Mouse (Mus musculus) macrophage (primary cell): ENCODE measurements around the gene Depdc7. TPM values are rescaled to one million over a fixed set of nuclear protein-coding genes. Genes with fewer than 3 reads are reported as not detected.

Source experiments
- H3K27ac ChIP-seq: fragments of 350-480 bp; formaldehyde crosslinking; 2 replicates; pipeline ENCODE4 v1.9.0; 2021
- H3K36me3 ChIP-seq: fragments of 350-480 bp; formaldehyde crosslinking; 2 replicates; pipeline ENCODE4 v1.9.0; 2021; ENCODE audit errors: inconsistent target
- H3K4me3 ChIP-seq: fragments of 350-480 bp; formaldehyde crosslinking; 2 replicates; pipeline ENCODE4 v1.9.0; 2021; ENCODE audit errors: inconsistent target
- H3K79me2 ChIP-seq: fragments of 350-480 bp; formaldehyde crosslinking; 2 replicates; pipeline ENCODE4 v1.9.0; 2021; ENCODE audit errors: inconsistent target
- WGBS: methylation state at CpG from one replicate; pipeline ENCODE4 v1.1.7; 2026; ENCODE audit warnings: inconsistent platforms; ENCODE audit not compliant: missing documents; 5-methylcytosine and 5-hydroxymethylcytosine counted together
- polyA plus RNA-seq: library from polyadenylated mRNA; stranded (reverse); fragments of 250-400 nt; gene quantifications from 3 replicates; pipeline ENCODE4 v1.2.4, GENCODE M21; 2018; ENCODE audit warnings: inconsistent platforms

The Depdc7 gene
- polyA plus RNA-seq, 1 experiment from 2014 or later = 10.3 TPM

GRCm38 (mm10) chr2:104736241-104736640 lies 6.4 kb downstream of the Depdc7 start:
- H3K36me3 ChIP-seq = no peaks in the 10 kb centered on the region
- H3K4me3 ChIP-seq = no peak overlapping the region
- H3K79me2 ChIP-seq = peaks cover 51% of the 10 kb centered on the region; the same call in 1 of the 2 replicates
- WGBS = 84% methylated on average over 7 of the region's 7 CpGs
- no peak overlapping the region for H3K27ac ChIP-seq

- peaks cover 40% of the 10 kb centered on the region; the same call in 1 of the 2 replicates for H3K79me2 ChIP-seq
- WGBS = 69% methylated on average over 5 of the region's 7 CpGs
- H3K27ac ChIP-seq = peak overlapping the region; percentile 78
- no peaks in the 10 kb centered on the region for H3K36me3 ChIP-seq
- H3K4me3 ChIP-seq = no peak overlapping the region; the same call in 1 of the 2 replicates
These were observed 10.0 kb downstream of the Depdc7 start for GRCm38 (mm10) chr2:104732562-104733256.

- WGBS = 5% methylated on average over 9 of the region's 9 CpGs
- Histone ChIP-seq H3K4me3 (peak overlapping the region; percentile 23), H3K27ac (peak overlapping the region; percentile 78), H3K36me3 (no peaks in the 10 kb centered on the region), H3K79me2 (peaks cover 33% of the 10 kb centered on the region; the same call in 1 of the 2 replicates)
These were observed 10.6 kb downstream of the Depdc7 start for GRCm38 (mm10) chr2:104732033-104732444.

- Histone ChIP-seq H3K4me3 (no peak overlapping the region), H3K27ac (no peak overlapping the region), H3K36me3 (no peaks in the 10 kb centered on the region), H3K79me2 (peaks cover 5% of the 10 kb centered on the region; the same call in 1 of the 2 replicates)
- 100% methylated on average over 1 of the region's 1 CpGs for WGBS
These were observed 15.3 kb downstream of the Depdc7 start for GRCm38 (mm10) chr2:104727369-104727768.

- H3K27ac ChIP-seq = no peak overlapping the region
- H3K79me2 ChIP-seq = no peaks in the 10 kb centered on the region
- H3K4me3 ChIP-seq = no peak overlapping the region
- 93% methylated on average over 3 of the region's 3 CpGs for WGBS
- H3K36me3 ChIP-seq = no peaks in the 10 kb centered on the region
These were observed 20.7 kb downstream of the Depdc7 start for GRCm38 (mm10) chr2:104722021-104722420.

- Histone ChIP-seq H3K4me3 (no peak overlapping the region), H3K27ac (no peak overlapping the region), H3K36me3 (no peaks in the 10 kb centered on the region), H3K79me2 (no peaks in the 10 kb centered on the region)
- WGBS = 39% methylated on average over 4 of the region's 4 CpGs
These were observed 24.9 kb downstream of the Depdc7 start for GRCm38 (mm10) chr2:104717827-104718226.

- H3K79me2 ChIP-seq = no peaks in the 10 kb centered on the region
- WGBS = 46% methylated on average over 2 of the region's 2 CpGs
- H3K36me3 ChIP-seq = no peaks in the 10 kb centered on the region
- H3K4me3 ChIP-seq = no peak overlapping the region
- no peak overlapping the region for H3K27ac ChIP-seq
These were observed 25.4 kb downstream of the Depdc7 start for GRCm38 (mm10) chr2:104717231-104717735.

GRCm38 (mm10) chr2:104716279-104716678 lies 26.4 kb downstream of the Depdc7 start, which contains the start of gene Pin1rt1:
Gene Pin1rt1, minus strand, starts transcription at chr2:104716379.
- Histone ChIP-seq H3K36me3 (no peaks in the 10 kb centered on the region), H3K27ac (no peak within 1 kb of the TSS), H3K4me3 (no peak within 1 kb of the TSS), H3K79me2 (peaks cover 3% of the 10 kb centered on the region; the same call in 1 of the 2 replicates)
- 95% methylated on average over 4 of the region's 4 CpGs for WGBS

- 94% methylated on average over 15 of the region's 15 CpGs for WGBS
- Histone ChIP-seq H3K36me3 (no peaks in the 10 kb centered on the region), H3K79me2 (peaks cover 19% of the 10 kb centered on the region), H3K27ac (no peak overlapping the region), H3K4me3 (no peak overlapping the region)
These were observed 28.4 kb downstream of the Depdc7 start for GRCm38 (mm10) chr2:104714254-104714691.

- H3K4me3 ChIP-seq = peak overlapping the region; percentile 36
- no peaks in the 10 kb centered on the region for H3K36me3 ChIP-seq
- WGBS = 12% methylated on average over 7 of the region's 7 CpGs
- 0 out of 2 replicates have a peak overlapping the region, but pooled peaks have one; percentile 13 for H3K27ac ChIP-seq
- H3K79me2 ChIP-seq = peaks cover 36% of the 10 kb centered on the region
These were observed 30.2 kb downstream of the Depdc7 start for GRCm38 (mm10) chr2:104712486-104712809.

GRCm38 (mm10) chr2:104711585-104712485 lies 30.8 kb downstream of the Depdc7 start, which contains the start of gene Tcp11l1:
Gene Tcp11l1, minus strand, starts transcription at chr2:104712169.
- Histone ChIP-seq H3K4me3 (peak within 1 kb of the TSS; percentile 64), H3K36me3 (no peaks in the 10 kb centered on the region), H3K27ac (peak within 1 kb of the TSS; percentile 68), H3K79me2 (peaks cover 37% of the 10 kb centered on the region)
- WGBS = under 1% methylated on average over 68 of the region's 99 CpGs

- 13% methylated on average over 6 of the region's 6 CpGs for WGBS
- H3K27ac ChIP-seq = peak overlapping the region; percentile 68
- H3K79me2 ChIP-seq = peaks cover 37% of the 10 kb centered on the region
These were observed 31.9 kb downstream of the Depdc7 start for GRCm38 (mm10) chr2:104710670-104711370.

GRCm38 (mm10) chr2:104709786-104710337 lies 32.8 kb downstream of the Depdc7 start:
- H3K4me3 ChIP-seq = no peak overlapping the region

More at GRCm38 (mm10) chr2:104710670-104711370, 31.9 kb downstream of the Depdc7 start:
- Histone ChIP-seq H3K36me3 (0 out of 2 replicates have a peak, but pooled peaks cover 4% of the 10 kb centered on the region), H3K4me3 (peak overlapping the region; percentile 64)

More at GRCm38 (mm10) chr2:104709786-104710337, 32.8 kb downstream of the Depdc7 start:
- H3K79me2 ChIP-seq = peaks cover 37% of the 10 kb centered on the region
- H3K36me3 ChIP-seq = peaks cover 13% of the 10 kb centered on the region; the same call in 1 of the 2 replicates
- H3K27ac ChIP-seq = peak overlapping the region; percentile 68; the same call in 1 of the 2 replicates
- WGBS = 71% methylated on average over 6 of the region's 6 CpGs
